Mouse (Mus musculus) neural tube, embryonic 15.5 days (tissue): Measurements from ENCODE around the gene Krt2. TPM values are rescaled to one million over a fixed set of nuclear protein-coding genes. Genes with fewer than 3 reads are reported as not detected.
A peak's percentile ranks its signal among the peaks of the same experiment; 100 is the strongest.

Experiments
- ATAC-seq: fragments of 200-750 bp; cut with Nextera tagmentation; 2 replicates; pipeline ENCODE4 v1.8.0; 2017; ENCODE audit warnings: mild to moderate bottlenecking, moderate TSS enrichment, moderate library complexity; ENCODE audit not compliant: low FRiP score
- H3K27ac ChIP-seq: fragments of 300-500 bp; sonication (generic); replicated peaks from 2 replicates; pipeline ENCODE4 v1.5.1; 2015; ENCODE audit warnings: mild to moderate bottlenecking, inconsistent platforms
- H3K27me3 ChIP-seq: fragments of 300-500 bp; sonication (generic); replicated peaks from 2 replicates; pipeline ENCODE4 v1.6.1; 2015; ENCODE audit warnings: inconsistent platforms
- H3K36me3 ChIP-seq: fragments of 300-500 bp; sonication (generic); 2 replicates; pipeline ENCODE4 v1.6.1; 2015; ENCODE audit warnings: inconsistent platforms
- H3K4me1 ChIP-seq: fragments of 300-500 bp; sonication (generic); 2 replicates; pipeline ENCODE4 v1.6.1; 2015; ENCODE audit warnings: inconsistent platforms
- H3K4me2 ChIP-seq: fragments of 300-500 bp; sonication (generic); 2 replicates; pipeline ENCODE4 v1.6.1; 2015; ENCODE audit warnings: inconsistent platforms, mild to moderate bottlenecking, moderate library complexity
- H3K4me3 ChIP-seq: fragments of 300-500 bp; sonication (generic); replicated peaks from 2 replicates; pipeline ENCODE4 v1.5.1; 2015; ENCODE audit warnings: mild to moderate bottlenecking, inconsistent platforms
- H3K9ac ChIP-seq: fragments of 300-500 bp; sonication (generic); replicated peaks from 2 replicates; pipeline ENCODE4 v1.6.1; 2015; ENCODE audit warnings: mild to moderate bottlenecking, inconsistent platforms
- H3K9me3 ChIP-seq: fragments of 300-500 bp; sonication (generic); replicated peaks from 2 replicates; pipeline ENCODE4 v1.6.1; 2016; ENCODE audit warnings: inconsistent platforms
- WGBS: fragments of 180-500 bp; shearing (Covaris S2); methylation state at CpG from one replicate; pipeline ENCODE4 v1.1.7; 2015; ENCODE audit warnings: mixed read lengths; 5-methylcytosine and 5-hydroxymethylcytosine counted together
- polyA plus RNA-seq: library from polyadenylated mRNA; unstranded; fragments of >200 nt; fragmentation: Nextera tagmentation; extraction: Ambion mirVana; gene quantifications from 2 replicates; pipeline ENCODE4 v1.2.1, GENCODE M21; 2015

The Krt2 gene
- not detected in 2 replicates for polyA plus RNA-seq

- no peak for ATAC-seq
- WGBS: 86% methylated on average over 16 of the region's 16 CpGs
- no peak within 1 kb of the TSS for H3K27ac ChIP-seq
These were observed at the start of gene Krt2 for GRCm38 (mm10) chr15:101817875-101818274. TSS of gene Krt2 (minus strand) at chr15:101818169.

GRCm38 (mm10) chr15:101866754-101867153, 48.8 kb upstream of the Krt2 start:
- 83% methylated on average over 7 of the region's 7 CpGs for WGBS
- no peak overlapping the region for H3K27ac ChIP-seq
- ATAC-seq: no peak
- H3K4me2 ChIP-seq: no peak overlapping the region
- H3K4me1 ChIP-seq: peaks cover 9% of the 10 kb centered on the region; the same call in 1 of the 2 replicates
- peaks cover 2% of the 10 kb centered on the region for H3K27me3 ChIP-seq
- H3K9me3 ChIP-seq: no peaks in the 10 kb centered on the region
- no peak overlapping the region for H3K4me3 ChIP-seq
- no peaks in the 10 kb centered on the region for H3K36me3 ChIP-seq
- no peak overlapping the region for H3K9ac ChIP-seq

More at GRCm38 (mm10) chr15:101817875-101818274, at the start of gene Krt2:
- H3K9me3 ChIP-seq: no peaks in the 10 kb centered on the region
- no peak within 1 kb of the TSS for H3K9ac ChIP-seq
- no peaks in the 10 kb centered on the region for H3K4me1 ChIP-seq
- H3K4me3 ChIP-seq: no peak within 1 kb of the TSS
- H3K4me2 ChIP-seq: no peak within 1 kb of the TSS
- H3K27me3 ChIP-seq: 0 out of 2 replicates have a peak, but pooled peaks cover 2% of the 10 kb centered on the region
- no peaks in the 10 kb centered on the region for H3K36me3 ChIP-seq

DNA sequence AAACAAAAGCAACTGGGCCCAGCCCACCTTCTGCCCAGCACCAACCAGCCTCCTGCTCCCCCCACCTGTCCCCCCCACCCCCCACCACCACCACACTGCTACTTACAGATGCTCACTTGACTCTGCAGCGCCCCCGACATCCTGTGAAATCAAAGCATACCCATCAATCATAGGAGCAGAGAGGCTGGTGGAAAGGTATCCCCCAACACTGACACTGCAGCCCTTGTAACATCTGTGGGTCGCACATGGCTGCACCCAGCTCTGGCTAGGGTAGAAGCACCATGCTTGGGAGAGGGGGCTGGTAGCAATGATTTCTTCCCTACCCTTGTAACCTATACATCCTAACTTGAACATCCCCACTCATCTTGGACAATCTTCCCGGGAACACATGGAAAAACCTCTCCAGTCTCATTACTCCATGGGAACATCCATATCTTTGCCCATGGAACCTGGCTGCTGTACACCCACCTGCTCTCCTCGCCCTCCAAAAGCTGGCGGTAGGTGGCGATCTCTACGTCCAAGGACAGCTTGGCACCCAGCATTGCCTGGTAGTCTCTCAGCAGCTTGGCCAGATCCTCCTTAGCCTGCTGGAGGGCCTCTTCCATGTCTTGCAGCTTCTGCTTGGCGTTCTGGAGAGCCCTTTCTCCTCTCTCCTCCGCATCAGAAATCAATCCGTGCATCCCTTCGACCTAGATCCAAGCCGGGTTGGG, 42.6 kb upstream of the Krt2 start:
- no peak overlapping the region for H3K9ac ChIP-seq
- no peak for ATAC-seq
- H3K4me1 ChIP-seq: peaks cover 20% of the 10 kb centered on the region
- peak overlapping the region; percentile 48 for H3K4me3 ChIP-seq
- H3K4me2 ChIP-seq: peak overlapping the region; percentile 90
- H3K27me3 ChIP-seq: peaks cover 41% of the 10 kb centered on the region
- 57% methylated on average over 13 of the region's 13 CpGs for WGBS
- no peaks in the 10 kb centered on the region for H3K9me3 ChIP-seq
- no peaks in the 10 kb centered on the region for H3K36me3 ChIP-seq
- no peak overlapping the region for H3K27ac ChIP-seq

DNA sequence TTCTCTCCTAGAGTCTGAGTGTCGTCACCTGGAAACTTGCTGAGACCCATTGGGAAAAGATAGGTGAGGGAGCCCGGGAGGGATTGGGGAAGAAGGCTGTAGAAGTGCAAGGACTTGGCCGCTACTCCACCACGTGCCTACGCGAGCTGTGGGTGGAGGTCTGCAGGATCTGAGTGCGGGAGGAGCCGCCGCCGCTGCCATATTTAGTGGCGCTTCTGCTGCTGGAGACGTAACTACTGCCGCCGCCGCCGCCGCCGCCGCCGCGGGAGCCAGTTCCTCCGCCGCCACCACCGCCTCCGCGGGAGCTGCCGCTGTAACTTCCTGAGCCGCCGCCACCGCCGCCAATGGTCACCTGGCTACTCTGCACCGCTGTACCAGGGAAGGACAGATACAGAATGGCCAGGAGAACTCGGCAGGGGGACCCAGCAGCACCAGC, 41.8 kb upstream of the Krt2 start:
- Histone ChIP-seq H3K4me3 (peak overlapping the region; percentile 48), H3K27me3 (peaks cover 41% of the 10 kb centered on the region), H3K27ac (no peak overlapping the region), H3K9me3 (no peaks in the 10 kb centered on the region), H3K36me3 (no peaks in the 10 kb centered on the region), H3K4me1 (peaks cover 20% of the 10 kb centered on the region), H3K9ac (peak overlapping the region; percentile 59), H3K4me2 (peak overlapping the region; percentile 90)
- under 1% methylated on average over 33 of the region's 33 CpGs for WGBS
- ATAC-seq: peak; percentile 50; the same call in 1 of the 2 replicates

- Histone ChIP-seq H3K27me3 (peaks cover 44% of the 10 kb centered on the region), H3K9me3 (no peaks in the 10 kb centered on the region), H3K36me3 (no peaks in the 10 kb centered on the region), H3K4me2 (peak overlapping the region; percentile 90), H3K4me1 (peaks cover 23% of the 10 kb centered on the region), H3K27ac (no peak overlapping the region), H3K9ac (no peak overlapping the region), H3K4me3 (peak overlapping the region; percentile 48; the same call in 1 of the 2 replicates)
- no peak for ATAC-seq
- 7% methylated on average over 11 of the region's 11 CpGs for WGBS
These were observed 40.9 kb upstream of the Krt2 start for GRCm38 (mm10) chr15:101858673-101859425.

DNA sequence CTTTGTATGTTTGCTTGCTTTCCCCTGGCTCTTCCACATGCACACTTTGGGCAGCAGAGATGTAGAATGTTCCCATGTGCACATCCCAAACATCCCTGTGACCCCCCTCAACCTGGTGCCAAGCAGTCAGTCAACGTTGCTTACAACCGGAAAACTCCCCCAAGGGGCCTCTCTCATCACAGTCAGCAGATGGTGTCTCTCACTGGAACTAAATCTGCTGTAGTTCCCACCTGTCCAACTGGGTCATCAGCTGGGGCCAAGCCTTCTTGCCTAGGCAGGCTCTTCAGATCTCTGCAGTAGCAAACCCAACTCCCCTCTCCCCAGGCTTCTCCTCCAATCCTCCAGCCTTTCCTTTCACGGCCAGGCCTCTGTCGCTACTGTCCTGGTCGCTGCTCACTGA, 38.7 kb upstream of the Krt2 start:
- ATAC-seq: no peak
- no peak overlapping the region for H3K4me3 ChIP-seq
- H3K36me3 ChIP-seq: no peaks in the 10 kb centered on the region
- H3K27me3 ChIP-seq: peaks cover 50% of the 10 kb centered on the region
- no peak overlapping the region for H3K27ac ChIP-seq
- H3K4me1 ChIP-seq: peaks cover 23% of the 10 kb centered on the region
- H3K4me2 ChIP-seq: no peak overlapping the region
- no peak overlapping the region for H3K9ac ChIP-seq
- H3K9me3 ChIP-seq: no peaks in the 10 kb centered on the region
- WGBS: 54% methylated on average over 5 of the region's 5 CpGs

DNA sequence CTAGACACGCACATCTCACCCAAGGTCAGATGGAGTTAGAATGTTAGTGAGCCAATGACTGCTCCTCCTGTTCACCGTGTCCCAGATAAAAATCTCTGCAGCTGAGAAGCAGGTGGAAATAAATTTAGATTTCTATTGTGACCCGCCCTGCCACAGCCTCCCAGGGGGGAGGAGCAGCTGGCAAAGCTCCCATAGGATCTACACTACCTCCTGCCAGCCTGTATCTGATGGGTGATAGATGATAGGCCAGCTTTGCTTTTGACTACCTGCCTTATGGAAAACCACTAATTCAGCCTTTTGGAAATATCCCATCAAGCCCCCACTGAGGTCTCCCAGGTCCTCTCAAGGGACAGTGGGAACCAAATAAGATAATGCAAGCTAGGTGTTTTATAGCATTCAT, 37.8 kb upstream of the Krt2 start:
- Histone ChIP-seq H3K4me3 (no peak overlapping the region), H3K9me3 (no peaks in the 10 kb centered on the region), H3K4me2 (no peak overlapping the region), H3K36me3 (no peaks in the 10 kb centered on the region), H3K4me1 (peaks cover 23% of the 10 kb centered on the region), H3K27ac (no peak overlapping the region), H3K27me3 (peaks cover 40% of the 10 kb centered on the region), H3K9ac (no peak overlapping the region)
- ATAC-seq: no peak
- 58% methylated on average over 3 of the region's 3 CpGs for WGBS

DNA sequence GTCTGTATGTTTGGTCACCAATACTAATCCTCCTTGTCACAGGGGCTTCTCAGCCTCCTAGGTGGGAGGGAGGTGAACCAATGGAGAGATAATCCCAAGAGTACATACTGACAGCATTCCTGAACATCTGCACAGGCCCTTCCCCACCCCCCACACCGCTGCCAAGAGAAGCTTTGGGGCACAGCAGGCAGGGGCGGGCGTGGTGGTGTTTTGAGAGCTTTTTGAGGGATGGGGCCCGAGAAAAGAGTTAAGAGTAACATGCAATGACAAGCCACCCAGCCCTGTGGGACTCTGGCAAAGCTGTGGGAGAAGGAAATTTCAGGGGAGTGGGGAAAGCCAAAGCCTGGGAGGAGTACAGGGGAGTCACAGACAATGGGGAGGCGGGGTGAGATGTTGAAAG, 36.3 kb upstream of the Krt2 start:
- no peak overlapping the region for H3K4me3 ChIP-seq
- no peak overlapping the region for H3K9ac ChIP-seq
- H3K27me3 ChIP-seq: peaks cover 35% of the 10 kb centered on the region
- H3K9me3 ChIP-seq: no peaks in the 10 kb centered on the region
- no peaks in the 10 kb centered on the region for H3K36me3 ChIP-seq
- no peak overlapping the region for H3K27ac ChIP-seq
- H3K4me2 ChIP-seq: no peak overlapping the region
- 19% methylated on average over 5 of the region's 5 CpGs for WGBS
- ATAC-seq: no peak
- H3K4me1 ChIP-seq: peaks cover 10% of the 10 kb centered on the region

GRCm38 (mm10) chr15:101852571-101852970, 34.6 kb upstream of the Krt2 start:
- Histone ChIP-seq H3K27me3 (peaks cover 22% of the 10 kb centered on the region), H3K36me3 (no peaks in the 10 kb centered on the region), H3K9ac (no peak overlapping the region), H3K4me1 (peaks cover 3% of the 10 kb centered on the region; the same call in 1 of the 2 replicates), H3K27ac (no peak overlapping the region), H3K4me3 (no peak overlapping the region), H3K4me2 (no peak overlapping the region), H3K9me3 (no peaks in the 10 kb centered on the region)
- no peak for ATAC-seq
- 6% methylated on average over 5 of the region's 5 CpGs for whole genome bisulfite sequencing

GRCm38 (mm10) chr15:101850694-101851093, 32.7 kb upstream of the Krt2 start, which contains the start of gene Krt1:
TSS of gene Krt1 (minus strand) at chr15:101850794.
- no peak within 1 kb of the TSS for H3K4me2 ChIP-seq
- H3K9ac ChIP-seq: no peak within 1 kb of the TSS
- no peaks in the 10 kb centered on the region for H3K36me3 ChIP-seq
- peaks cover 11% of the 10 kb centered on the region; the same call in 1 of the 2 replicates for H3K27me3 ChIP-seq
- peaks cover 16% of the 10 kb centered on the region for H3K4me1 ChIP-seq
- 83% methylated on average over 6 of the region's 6 CpGs for WGBS
- ATAC-seq: no peak
- no peak within 1 kb of the TSS for H3K27ac ChIP-seq
- no peak within 1 kb of the TSS for H3K4me3 ChIP-seq
- no peaks in the 10 kb centered on the region for H3K9me3 ChIP-seq

GRCm38 (mm10) chr15:101845971-101846403, 28.0 kb upstream of the Krt2 start:
- under 1% methylated on average over 32 of the region's 37 CpGs for WGBS
- Histone ChIP-seq H3K9ac (peak overlapping the region; percentile 63), H3K36me3 (no peaks in the 10 kb centered on the region), H3K4me2 (peak overlapping the region; percentile 75), H3K27ac (peak overlapping the region; percentile 86), H3K4me3 (peak overlapping the region; percentile 49), H3K9me3 (no peaks in the 10 kb centered on the region), H3K4me1 (peaks cover 20% of the 10 kb centered on the region), H3K27me3 (peaks cover 4% of the 10 kb centered on the region)
- ATAC-seq: peak; percentile 85
